Mouse (Mus musculus) brown adipose tissue, adult 24 weeks (tissue): ENCODE data around the gene Nr5a1. TPM values are rescaled to one million over a fixed set of nuclear protein-coding genes. Genes with fewer than 3 reads are reported as not detected.
A peak's percentile ranks its signal among the peaks of the same experiment; 100 is the strongest.

Experiments used
- H3K27ac ChIP-seq: fragments of 200-500 bp; replicated peaks from 2 replicates; pipeline ENCODE4 v1.5.1; 2012; ENCODE audit warnings: low read depth, mild to moderate bottlenecking, low read length
- H3K4me1 ChIP-seq: fragments of 200-500 bp; 2 replicates; pipeline ENCODE4 v1.6.1; 2012; ENCODE audit warnings: low read length, mixed read lengths; ENCODE audit not compliant: control insufficient read depth, insufficient read depth, insufficient read length
- H3K4me3 ChIP-seq: fragments of 200-500 bp; 2 replicates; pipeline ENCODE4 v1.5.1; 2012; ENCODE audit warnings: low read depth, mild to moderate bottlenecking, low read length, moderate library complexity; ENCODE audit not compliant: insufficient read depth
- polyA plus RNA-seq: library from polyadenylated mRNA; stranded (reverse); fragments of >200 nt; gene quantifications from 2 replicates; pipeline ENCODE4 v1.2.4, GENCODE M21; 2012; ENCODE audit not compliant: missing spikeins, insufficient read depth, insufficient read length

Gene Nr5a1
- polyA plus RNA-seq, 1 experiment = not detected

DNA sequence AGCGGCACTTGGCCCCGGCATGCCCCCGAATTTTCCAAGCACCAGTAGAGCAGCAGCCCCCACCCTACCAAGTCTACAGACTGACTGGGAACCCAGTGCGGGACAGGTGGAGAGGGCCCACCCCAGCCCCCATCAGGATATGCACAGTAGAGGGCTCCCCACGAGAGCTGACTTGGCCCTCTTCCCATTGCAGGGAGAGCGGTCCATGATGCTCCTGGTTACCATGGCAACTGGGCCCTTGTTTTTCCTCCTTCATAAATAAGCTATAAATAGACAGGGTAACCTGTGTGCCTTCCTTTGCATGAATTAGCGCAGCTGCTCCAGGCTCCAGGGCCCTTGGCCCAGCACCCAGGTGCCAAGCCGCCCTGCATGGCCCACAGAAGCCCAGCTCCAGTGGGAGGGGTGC lies 67.1 kb downstream of the Nr5a1 start:
- no peak overlapping the region for H3K4me3 ChIP-seq
- no peak overlapping the region for H3K27ac ChIP-seq
- H3K4me1 ChIP-seq = peaks cover 2% of the 10 kb centered on the region; the same call in 1 of the 2 replicates

DNA sequence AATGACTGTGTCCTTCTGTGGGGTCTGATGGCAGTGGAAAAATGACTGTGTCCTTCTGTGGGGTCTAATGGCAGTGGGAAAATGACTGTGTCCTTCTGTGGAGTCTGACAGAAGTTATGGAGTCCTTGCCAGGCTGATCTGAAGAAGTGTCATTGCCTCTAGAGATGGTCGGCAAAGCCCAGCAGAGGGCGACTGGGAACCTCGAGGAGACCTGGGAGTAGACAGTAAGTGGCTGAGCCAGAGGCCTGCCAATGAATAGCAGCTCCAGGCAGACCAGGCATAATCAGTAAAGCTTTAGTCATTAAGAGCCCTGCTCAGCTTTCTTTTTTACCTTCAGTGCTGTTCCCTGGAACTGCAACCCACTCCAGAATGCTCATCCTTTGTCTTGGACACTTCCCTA lies 68.4 kb downstream of the Nr5a1 start:
- Histone ChIP-seq H3K27ac (no peak overlapping the region), H3K4me1 (peaks cover 2% of the 10 kb centered on the region; the same call in 1 of the 2 replicates), H3K4me3 (no peak overlapping the region)

DNA sequence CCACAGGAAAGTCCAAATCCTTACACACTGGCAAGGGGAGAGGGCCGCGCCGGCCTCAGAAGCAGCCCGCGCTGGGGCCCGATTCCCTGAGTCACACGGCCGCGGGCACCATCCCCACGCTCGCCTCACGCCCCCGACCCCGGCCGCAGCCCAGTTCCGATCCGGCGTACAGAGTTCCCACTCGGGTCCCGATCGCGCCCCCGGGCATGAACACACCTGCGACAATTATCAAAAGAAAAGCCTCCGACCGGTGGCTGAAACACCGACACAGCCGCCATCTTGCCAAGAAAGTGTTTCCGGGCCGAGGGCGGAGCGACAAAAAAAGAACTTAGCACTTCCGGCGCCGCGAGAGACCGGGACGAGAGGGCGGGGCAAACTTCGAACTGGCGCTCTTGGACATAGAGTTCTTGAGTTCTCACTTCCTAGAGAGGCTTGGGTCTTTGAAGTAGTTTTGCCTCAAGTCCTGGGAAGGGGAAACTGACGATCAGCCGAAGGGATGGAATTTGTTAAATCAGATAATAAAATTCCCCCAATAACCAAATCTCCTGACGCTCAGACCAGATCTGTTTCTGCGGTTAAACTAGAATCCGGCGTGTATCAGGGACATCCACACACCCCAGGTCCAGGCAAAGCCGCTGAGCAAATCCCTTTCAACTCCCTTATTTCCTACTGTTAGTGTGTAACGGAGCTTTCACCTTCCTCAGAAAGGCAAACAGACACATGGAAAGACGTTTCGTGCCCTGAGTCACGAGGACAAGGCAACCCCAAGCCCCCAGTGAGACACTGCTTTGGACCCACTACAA lies 70.5 kb downstream of the Nr5a1 start, which contains the start of gene Psmb7:
Gene Psmb7, minus strand, starts transcription at position 463 of the 803 bp plus-strand sequence.
- Histone ChIP-seq H3K4me1 (peaks cover 2% of the 10 kb centered on the region; the same call in 1 of the 2 replicates), H3K27ac (peak within 1 kb of the TSS; percentile 77), H3K4me3 (peak within 1 kb of the TSS; percentile 95)

Other genes with a start within 250 kb of the Nr5a1 start
- gene Nek6, start 202.9 kb downstream of the Nr5a1 start, polyA plus RNA-seq = 8.5 and 15.7 TPM in 2 replicates
- gene Psmb7, start 70.5 kb downstream of the Nr5a1 start, polyA plus RNA-seq = 339 and 373 TPM in 2 replicates
- 0.88 and 1.7 TPM in 2 replicates for gene Nr6a1, start 213.1 kb upstream of the Nr5a1 start, polyA plus RNA-seq
- gene Olfml2a, start 217.4 kb upstream of the Nr5a1 start, polyA plus RNA-seq = 1.1 and 4.9 TPM in 2 replicates